Mouse (Mus musculus) gastrocnemius, postnatal 14 days (tissue): ENCODE results near the gene Tmem270. TPM values are rescaled to one million over a fixed set of nuclear protein-coding genes. Genes with fewer than 3 reads are reported as not detected.

ENCODE experiments used
- total RNA-seq, 2 experiments: library from RNA; stranded (reverse); gene quantifications; 2 replicates each; pipeline ENCODE4 v1.2.3; 2021

The Tmem270 gene
- total RNA-seq, 2 experiments from 2014 or later: not detected

Other genes starting within 250 kb of the Tmem270 start
- gene Limk1, start 218.1 kb downstream of the Tmem270 start, total RNA-seq: 1 to 10 TPM; 5.5 to 7.2 TPM
- 100 to 1,000 TPM; 123 to 198 TPM for gene Eln, start 159.4 kb downstream of the Tmem270 start, total RNA-seq
- gene Cldn13, start 8.8 kb upstream of the Tmem270 start, total RNA-seq: not detected
- 1 to 10 TPM; 4.9 to 6.2 TPM for gene Mettl27, start 25.6 kb upstream of the Tmem270 start, total RNA-seq
- not detected for gene Cldn4, start 40.2 kb upstream of the Tmem270 start, total RNA-seq
- gene Cldn3, start 79.5 kb upstream of the Tmem270 start, total RNA-seq: under 1 TPM in 1 of 2 experiments, not detected in 1; 0.27 TPM
- 10 to 100 TPM; 64.1 to 69.1 TPM for gene Abhd11, start 102.4 kb upstream of the Tmem270 start, total RNA-seq
- gene Stx1a, start 116.7 kb upstream of the Tmem270 start, total RNA-seq: 1 to 10 TPM; 1.4 to 1.5 TPM
- gene Dnajc30, start 157.5 kb upstream of the Tmem270 start, total RNA-seq: 10 to 100 TPM; 24.0 to 25.8 TPM
- 10 to 100 TPM; 24.7 to 33.0 TPM for gene Bud23, start 158.2 kb upstream of the Tmem270 start, total RNA-seq
- 1 to 10 TPM in 1 of 2 experiments, under 1 TPM in 1; 0.84 to 1.7 TPM for gene Vps37d, start 171.5 kb upstream of the Tmem270 start, total RNA-seq
- 10 to 100 TPM; 37.5 to 40.6 TPM for gene Mlxipl, start 183.2 kb upstream of the Tmem270 start, total RNA-seq
- gene Tbl2, start 242.9 kb upstream of the Tmem270 start, total RNA-seq: 10 to 100 TPM; 11.9 to 13.3 TPM